Mouse (Mus musculus) lung, postnatal 0 days (tissue): Measurements from ENCODE around the gene Tab1. TPM values are rescaled to one million over a fixed set of nuclear protein-coding genes. Genes with fewer than 3 reads are reported as not detected.

Source experiments
- ATAC-seq: fragments of 200-750 bp; cut with Nextera tagmentation; 2 replicates; pipeline ENCODE4 v1.8.0; 2017; ENCODE audit warnings: moderate library complexity
- DNase-seq: peaks from one replicate; pipeline ENCODE4 v3.0.0-alpha.2; 2016; ENCODE audit warnings: low spot score
- H3K27ac ChIP-seq: fragments of 300-500 bp; sonication (generic); 2 replicates; pipeline ENCODE4 v1.5.1; 2014; ENCODE audit warnings: antibody characterized with exemption, mild to moderate bottlenecking, low read length, mixed read lengths
- H3K27me3 ChIP-seq: fragments of 300-500 bp; sonication (generic); replicated peaks from 2 replicates; pipeline ENCODE4 v1.6.1; 2014; ENCODE audit warnings: low read length, mixed read lengths; ENCODE audit not compliant: insufficient read depth
- H3K36me3 ChIP-seq: fragments of 300-500 bp; sonication (generic); 2 replicates; pipeline ENCODE4 v1.6.1; 2014; ENCODE audit warnings: low read length, mixed read lengths; ENCODE audit not compliant: insufficient read depth
- H3K4me1 ChIP-seq: fragments of 300-500 bp; sonication (generic); 2 replicates; pipeline ENCODE4 v1.6.1; 2014; ENCODE audit warnings: antibody characterized with exemption, low read depth, low read length, mixed read lengths; ENCODE audit not compliant: insufficient read depth
- H3K4me2 ChIP-seq: fragments of 300-500 bp; sonication (generic); replicated peaks from 2 replicates; pipeline ENCODE4 v1.6.1; 2014; ENCODE audit warnings: low read depth, mild to moderate bottlenecking, low read length, moderate library complexity, mixed read lengths
- H3K4me3 ChIP-seq: fragments of 300-500 bp; sonication (generic); 2 replicates; pipeline ENCODE4 v1.5.1; 2014; ENCODE audit warnings: low read depth, low read length
- H3K9ac ChIP-seq: fragments of 300-500 bp; sonication (generic); replicated peaks from 2 replicates; pipeline ENCODE4 v1.6.1; 2014; ENCODE audit warnings: low read depth, mild to moderate bottlenecking
- H3K9me3 ChIP-seq: fragments of 300-500 bp; sonication (generic); 2 replicates; pipeline ENCODE4 v1.6.1; 2016; ENCODE audit warnings: low read length, mixed read lengths
- CTCF ChIP-seq: IDR thresholded peaks from 2 replicates; pipeline ENCODE4 v1.5.1; 2016; ENCODE audit warnings: antibody characterized with exemption, mild to moderate bottlenecking
- EP300 ChIP-seq: IDR thresholded peaks from 2 replicates; pipeline ENCODE4 v1.6.1; 2016; ENCODE audit warnings: antibody characterized with exemption, mild to moderate bottlenecking, control low read depth
- WGBS: fragments of 180-500 bp; shearing (Covaris S2); extraction: QIAGEN DNeasy Blood & Tissue Kit; methylation state at CpG from one replicate; pipeline ENCODE4 v1.1.7; 2014; 5-methylcytosine and 5-hydroxymethylcytosine counted together
- polyA plus RNA-seq: library from polyadenylated mRNA; unstranded; fragments of >200 nt; fragmentation: Nextera tagmentation; extraction: Ambion mirVana; gene quantifications from 2 replicates; pipeline ENCODE4 v1.2.1, GENCODE M21; 2015

Gene Tab1
- polyA plus RNA-seq, 1 experiment from 2014 or later, result 19.1 TPM

GRCm38 (mm10) chr15:80096406-80096805 is 36.5 kb upstream of the Tab1 start:
- 67% methylated on average over 10 of the region's 10 CpGs for WGBS
- H3K9me3 ChIP-seq, result no peaks in the 10 kb centered on the region
- H3K36me3 ChIP-seq, result no peaks in the 10 kb centered on the region
- no peak overlapping the region for H3K4me2 ChIP-seq
- DNase-seq, result no peak
- 0 out of 2 replicates have a peak, but pooled peaks cover 2% of the 10 kb centered on the region for H3K4me1 ChIP-seq
- TF ChIP-seq CTCF, result no peak
- TF ChIP-seq EP300, result no peak
- peaks cover 12% of the 10 kb centered on the region for H3K27me3 ChIP-seq
- no peak overlapping the region for H3K4me3 ChIP-seq
- no peak overlapping the region for H3K27ac ChIP-seq
- ATAC-seq, result no peak
- no peak overlapping the region for H3K9ac ChIP-seq

- Histone ChIP-seq H3K4me2 (no peak overlapping the region), H3K9ac (no peak overlapping the region), H3K36me3 (no peaks in the 10 kb centered on the region), H3K27me3 (peaks cover 4% of the 10 kb centered on the region; the same call in 1 of the 2 replicates), H3K9me3 (no peaks in the 10 kb centered on the region), H3K4me1 (0 out of 2 replicates have a peak, but pooled peaks cover 2% of the 10 kb centered on the region), H3K27ac (no peak overlapping the region), H3K4me3 (no peak overlapping the region)
- DNase-seq, result peak; percentile 62
- TF ChIP-seq CTCF, result peak; percentile 1; the same call in 1 of the 2 replicates
- TF ChIP-seq EP300, result no peak
- 17% methylated on average over 20 of the region's 20 CpGs for WGBS
- peak; percentile 77 for ATAC-seq
These were observed 35.7 kb upstream of the Tab1 start for GRCm38 (mm10) chr15:80096946-80097881.

- Histone ChIP-seq H3K27me3 (no peaks in the 10 kb centered on the region; the same call in 1 of the 2 replicates), H3K27ac (no peak overlapping the region), H3K4me1 (0 out of 2 replicates have a peak, but pooled peaks cover 2% of the 10 kb centered on the region), H3K4me3 (no peak overlapping the region), H3K9ac (no peak overlapping the region), H3K4me2 (no peak overlapping the region), H3K36me3 (no peaks in the 10 kb centered on the region), H3K9me3 (no peaks in the 10 kb centered on the region)
- WGBS, result 43% methylated on average over 8 of the region's 8 CpGs
- ATAC-seq (no peak), DNase-seq (no peak)
- TF ChIP-seq EP300, result no peak
- TF ChIP-seq CTCF, result no peak
These were observed 34.9 kb upstream of the Tab1 start for GRCm38 (mm10) chr15:80097999-80098461.

- ATAC-seq, result peak; percentile 55
- H3K4me1 ChIP-seq, result 0 out of 2 replicates have a peak, but pooled peaks cover 2% of the 10 kb centered on the region
These were observed 34.1 kb upstream of the Tab1 start for GRCm38 (mm10) chr15:80098809-80099208.

GRCm38 (mm10) chr15:80099477-80099876 is 33.5 kb upstream of the Tab1 start:
- DNase-seq (no peak), ATAC-seq (no peak)
- H3K9me3 ChIP-seq, result no peaks in the 10 kb centered on the region
- no peak overlapping the region for H3K9ac ChIP-seq
- 0 out of 2 replicates have a peak, but pooled peaks cover 2% of the 10 kb centered on the region for H3K4me1 ChIP-seq
- H3K36me3 ChIP-seq, result no peaks in the 10 kb centered on the region
- no peak overlapping the region for H3K4me3 ChIP-seq
- H3K27ac ChIP-seq, result no peak overlapping the region
- TF ChIP-seq EP300 (no peak), CTCF (no peak)
- no peak overlapping the region for H3K4me2 ChIP-seq
- H3K27me3 ChIP-seq, result no peaks in the 10 kb centered on the region
- WGBS, result 68% methylated on average over 3 of the region's 3 CpGs

More at GRCm38 (mm10) chr15:80098809-80099208, 34.1 kb upstream of the Tab1 start:
- H3K27ac ChIP-seq, result no peak overlapping the region
- H3K9ac ChIP-seq, result no peak overlapping the region
- H3K4me3 ChIP-seq, result no peak overlapping the region
- no peak for DNase-seq
- H3K9me3 ChIP-seq, result no peaks in the 10 kb centered on the region
- WGBS, result 35% methylated on average over 9 of the region's 9 CpGs
- H3K36me3 ChIP-seq, result no peaks in the 10 kb centered on the region
- H3K27me3 ChIP-seq, result no peaks in the 10 kb centered on the region
- TF ChIP-seq CTCF (no peak), EP300 (no peak)
- H3K4me2 ChIP-seq, result no peak overlapping the region

- ATAC-seq, result no peak
- no peaks in the 10 kb centered on the region for H3K27me3 ChIP-seq
- WGBS, result 64% methylated on average over 3 of the region's 3 CpGs
These were observed 32.7 kb upstream of the Tab1 start for GRCm38 (mm10) chr15:80100196-80100595.

More at GRCm38 (mm10) chr15:80100196-80100595, 32.7 kb upstream of the Tab1 start:
- Histone ChIP-seq H3K9me3 (no peaks in the 10 kb centered on the region), H3K36me3 (no peaks in the 10 kb centered on the region), H3K9ac (no peak overlapping the region), H3K4me2 (no peak overlapping the region), H3K4me1 (0 out of 2 replicates have a peak, but pooled peaks cover 2% of the 10 kb centered on the region), H3K27ac (no peak overlapping the region), H3K4me3 (no peak overlapping the region)
- DNase-seq, result no peak
- TF ChIP-seq CTCF, result no peak
- no peak for TF ChIP-seq EP300
